Mouse (Mus musculus) cerebellum, postnatal 25 days (tissue): ENCODE measurements at regions not wholly inside any gene's neighbourhood (a gene's known extent, or its start where the extent isn't known, plus 50 kb on each side); places are given as distances from the start of the nearest gene placed in this dataset.
A peak's percentile ranks its signal among the peaks of the same experiment; 100 is the strongest.

Experiments used
- DNase-seq, 2 experiments: peaks; one replicate each; pipeline ENCODE4 v3.0.0; 2021; ENCODE audit warnings: mixed read lengths in 2 of 2

- no peak for DNase-seq
Measured at GRCm38 (mm10) chr9:43628786-43629185, 115.0 kb upstream of the Nectin1 start.

- DNase-seq, result no peak
Measured at GRCm38 (mm10) chr9:43636372-43636965, 107.3 kb upstream of the Nectin1 start.

GRCm38 (mm10) chr9:43658186-43658585, 85.6 kb upstream of the Nectin1 start:
- DNase-seq, result peak in 1 of 2 experiments; percentile 27

- no peak for DNase-seq
Measured at GRCm38 (mm10) chr9:43659237-43659636, 84.5 kb upstream of the Nectin1 start.

- peak; percentile 43 to 59 for DNase-seq
Measured at GRCm38 (mm10) chr9:43660151-43660550, 83.6 kb upstream of the Nectin1 start.

GRCm38 (mm10) chr9:43660896-43661563, 82.8 kb upstream of the Nectin1 start:
- DNase-seq, result peak in 1 of 2 experiments; percentile 30

- DNase-seq, result no peak
Measured at GRCm38 (mm10) chr9:43661646-43662045, 82.1 kb upstream of the Nectin1 start.

- DNase-seq, result no peak
Measured at GRCm38 (mm10) chr9:43667386-43667785, 76.4 kb upstream of the Nectin1 start.

GRCm38 (mm10) chr9:43667974-43668373, 75.8 kb upstream of the Nectin1 start:
- DNase-seq, result no peak

GRCm38 (mm10) chr9:43668731-43669130, 75.1 kb upstream of the Nectin1 start:
- DNase-seq, result no peak

GRCm38 (mm10) chr9:43670563-43670962, 73.2 kb upstream of the Nectin1 start:
- DNase-seq, result no peak

- no peak for DNase-seq
Measured at GRCm38 (mm10) chr9:43673171-43673680, 70.6 kb upstream of the Nectin1 start.

GRCm38 (mm10) chr9:43674321-43674720, 69.5 kb upstream of the Nectin1 start:
- DNase-seq, result no peak

GRCm38 (mm10) chr9:43676011-43676410, 67.8 kb upstream of the Nectin1 start:
- DNase-seq, result no peak

- no peak for DNase-seq
Measured at GRCm38 (mm10) chr9:43679331-43679730, 64.5 kb upstream of the Nectin1 start.

GRCm38 (mm10) chr9:43681317-43681716, 62.5 kb upstream of the Nectin1 start:
- no peak for DNase-seq

GRCm38 (mm10) chr9:43682102-43682501, 61.7 kb upstream of the Nectin1 start:
- no peak for DNase-seq

GRCm38 (mm10) chr9:43684596-43684995, 59.2 kb upstream of the Nectin1 start:
- DNase-seq, result no peak

- DNase-seq, result no peak
Measured at GRCm38 (mm10) chr9:43692015-43692414, 51.8 kb upstream of the Nectin1 start.

GRCm38 (mm10) chr9:43692538-43692937, 51.2 kb upstream of the Nectin1 start:
- no peak for DNase-seq
